Mouse (Mus musculus) neural tube, embryonic 14.5 days (tissue): Measurements from ENCODE around the gene Ankrd11. TPM values are rescaled to one million over a fixed set of nuclear protein-coding genes. Genes with fewer than 3 reads are reported as not detected.
A peak's percentile ranks its signal among the peaks of the same experiment; 100 is the strongest.

Experiments used
- ATAC-seq: fragments of 200-750 bp; cut with Nextera tagmentation; 2 replicates; pipeline ENCODE4 v1.8.0; 2017; ENCODE audit warnings: low read depth, mild to moderate bottlenecking, moderate TSS enrichment, moderate library complexity
- H3K27ac ChIP-seq: fragments of 300-500 bp; sonication (generic); 2 replicates; pipeline ENCODE4 v1.5.1; 2014; ENCODE audit warnings: low read depth, mild to moderate bottlenecking, control low read depth, low read length, moderate library complexity, mixed read lengths
- H3K27me3 ChIP-seq: fragments of 300-500 bp; sonication (generic); 2 replicates; pipeline ENCODE4 v1.6.1; 2014; ENCODE audit warnings: low read length; ENCODE audit not compliant: control insufficient read depth, insufficient read depth
- H3K36me3 ChIP-seq: fragments of 300-500 bp; sonication (generic); 2 replicates; pipeline ENCODE4 v1.6.1; 2014; ENCODE audit warnings: low read length, mixed read lengths; ENCODE audit not compliant: control insufficient read depth, insufficient read depth
- H3K4me1 ChIP-seq: fragments of 300-500 bp; sonication (generic); 2 replicates; pipeline ENCODE4 v1.6.1; 2014; ENCODE audit warnings: low read length; ENCODE audit not compliant: control insufficient read depth, insufficient read depth
- H3K4me2 ChIP-seq: fragments of 300-500 bp; sonication (generic); 2 replicates; pipeline ENCODE4 v1.6.1; 2014; ENCODE audit warnings: mild to moderate bottlenecking, low read depth, low read length, control low read depth
- H3K4me3 ChIP-seq: fragments of 300-500 bp; sonication (generic); 2 replicates; pipeline ENCODE4 v1.5.1; 2014; ENCODE audit warnings: low read depth, low read length, control low read depth, mixed read lengths
- H3K9ac ChIP-seq: fragments of 300-500 bp; sonication (generic); replicated peaks from 2 replicates; pipeline ENCODE4 v1.6.1; 2014; ENCODE audit warnings: low read depth, mild to moderate bottlenecking, control low read depth, low read length, mixed read lengths
- H3K9me3 ChIP-seq: fragments of 300-500 bp; sonication (generic); 2 replicates; pipeline ENCODE4 v1.6.1; 2016; ENCODE audit warnings: low read length; ENCODE audit not compliant: control insufficient read depth
- WGBS: fragments of 180-500 bp; shearing (Covaris S2); extraction: QIAGEN DNeasy Blood & Tissue Kit; methylation state at CpG from one replicate; pipeline ENCODE4 v1.1.7; 2014; 5-methylcytosine and 5-hydroxymethylcytosine counted together
- polyA plus RNA-seq: library from polyadenylated mRNA; unstranded; fragments of >200 nt; fragmentation: Nextera tagmentation; extraction: Ambion mirVana; gene quantifications from 2 replicates; pipeline ENCODE4 v1.2.1, GENCODE M21; 2014

The Ankrd11 gene
- polyA plus RNA-seq, 1 experiment from 2014 or later: 43.8 TPM

DNA sequence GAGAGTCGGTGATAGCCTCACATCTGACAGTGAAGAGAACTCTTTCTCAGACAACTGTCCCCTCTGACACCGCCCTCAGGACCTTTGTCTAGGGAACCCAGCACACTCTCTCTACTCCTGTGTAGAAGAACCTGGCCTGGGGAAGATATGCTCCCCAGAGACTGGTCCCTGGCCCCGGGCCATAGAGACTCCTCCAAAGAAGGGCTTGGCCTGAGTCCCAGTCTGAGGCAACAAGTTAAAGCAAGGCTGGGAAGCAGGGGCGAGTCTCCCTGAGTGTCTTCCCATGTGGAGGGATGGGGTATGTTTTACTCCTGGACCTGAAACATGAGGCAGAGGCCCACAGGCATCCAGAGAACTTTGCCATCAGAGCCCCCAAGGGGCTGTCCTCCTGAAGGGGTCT, 196.4 kb downstream of the Ankrd11 start:
- 78% methylated on average over 4 of the region's 4 CpGs for WGBS
- ATAC-seq: no peak
- no peaks in the 10 kb centered on the region for H3K9me3 ChIP-seq

DNA sequence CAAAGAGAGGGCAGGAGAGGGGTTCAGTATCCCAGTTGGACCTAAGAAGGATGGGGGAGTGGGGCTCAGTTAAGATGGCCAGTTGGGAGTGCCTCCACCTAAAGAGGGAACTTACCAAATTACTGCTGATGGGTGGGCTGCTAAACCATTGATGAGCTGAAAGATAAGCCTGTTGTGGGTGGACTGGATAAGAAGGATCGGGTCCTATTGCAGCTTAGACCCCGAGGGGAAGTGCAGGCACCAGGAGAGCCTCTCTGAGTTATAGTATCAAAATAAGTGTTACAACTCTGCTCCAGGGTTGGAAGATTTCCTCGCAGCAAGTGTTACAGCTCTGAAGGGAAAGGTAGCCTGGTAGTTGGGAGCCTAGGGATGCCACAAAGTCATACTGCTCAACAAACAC, 197.9 kb downstream of the Ankrd11 start:
- Histone ChIP-seq H3K27me3 (no peaks in the 10 kb centered on the region), H3K27ac (no peak overlapping the region), H3K9ac (no peak overlapping the region), H3K36me3 (no peaks in the 10 kb centered on the region), H3K9me3 (no peaks in the 10 kb centered on the region), H3K4me1 (no peaks in the 10 kb centered on the region), H3K4me3 (no peak overlapping the region), H3K4me2 (no peak overlapping the region)
- ATAC-seq: no peak
- WGBS: 82% methylated on average over 3 of the region's 3 CpGs

More for the DNA sequence above, 196.4 kb downstream of the Ankrd11 start:
- no peak overlapping the region for H3K4me2 ChIP-seq
- no peak overlapping the region for H3K27ac ChIP-seq
- H3K4me1 ChIP-seq: no peaks in the 10 kb centered on the region
- H3K9ac ChIP-seq: no peak overlapping the region
- H3K4me3 ChIP-seq: no peak overlapping the region
- H3K36me3 ChIP-seq: no peaks in the 10 kb centered on the region
- no peaks in the 10 kb centered on the region for H3K27me3 ChIP-seq

DNA sequence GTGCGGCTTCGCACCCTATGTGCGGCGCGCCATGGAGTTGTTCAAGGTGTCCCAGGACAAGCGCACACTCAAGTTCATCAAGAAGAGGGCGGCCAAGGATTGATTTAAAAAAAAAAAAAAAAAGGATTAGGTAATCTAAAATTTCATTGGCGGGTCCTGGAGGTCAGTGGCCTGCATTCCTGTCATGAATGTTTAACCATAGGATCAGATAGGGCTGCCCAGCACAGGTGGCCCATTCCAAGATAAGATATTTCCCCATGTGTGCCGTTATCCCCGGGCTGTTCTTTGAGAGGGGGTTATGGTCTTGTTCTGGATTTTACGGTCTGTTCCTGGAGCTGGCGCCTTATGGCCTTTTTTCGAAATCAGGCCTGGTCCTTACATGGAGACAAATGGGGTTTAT, 205.4 kb downstream of the Ankrd11 start:
- Histone ChIP-seq H3K4me2 (no peak overlapping the region), H3K27me3 (no peaks in the 10 kb centered on the region), H3K4me3 (no peak overlapping the region), H3K27ac (no peak overlapping the region), H3K36me3 (no peaks in the 10 kb centered on the region), H3K9ac (no peak overlapping the region), H3K4me1 (no peaks in the 10 kb centered on the region), H3K9me3 (no peaks in the 10 kb centered on the region)
- ATAC-seq: no peak
- 91% methylated on average over 13 of the region's 13 CpGs for WGBS

DNA sequence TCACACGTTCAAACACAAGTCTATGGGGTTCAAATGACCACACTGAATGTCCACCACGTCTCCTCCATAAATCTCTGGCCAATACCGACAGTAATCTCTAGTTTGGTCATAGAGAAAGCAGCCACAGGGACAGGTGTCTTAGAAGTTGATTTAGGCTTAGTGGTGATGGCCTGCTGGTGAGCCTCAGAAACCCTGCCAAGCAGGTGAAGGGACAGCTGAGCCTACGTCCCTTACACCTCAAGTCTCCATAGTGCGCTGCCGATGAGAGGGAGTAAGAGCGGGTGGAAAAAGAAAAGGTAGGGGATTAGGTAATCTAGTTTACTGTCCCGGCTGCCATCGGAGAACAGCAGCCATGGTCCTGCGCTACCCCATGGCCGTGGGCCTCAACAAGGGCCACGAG, 205.9 kb downstream of the Ankrd11 start:
- no peaks in the 10 kb centered on the region for H3K36me3 ChIP-seq
- no peaks in the 10 kb centered on the region for H3K27me3 ChIP-seq
- 87% methylated on average over 12 of the region's 12 CpGs for WGBS
- no peak for ATAC-seq
- H3K4me3 ChIP-seq: no peak overlapping the region
- no peaks in the 10 kb centered on the region for H3K4me1 ChIP-seq
- no peak overlapping the region for H3K4me2 ChIP-seq
- no peaks in the 10 kb centered on the region for H3K9me3 ChIP-seq
- H3K27ac ChIP-seq: no peak overlapping the region
- H3K9ac ChIP-seq: no peak overlapping the region

DNA sequence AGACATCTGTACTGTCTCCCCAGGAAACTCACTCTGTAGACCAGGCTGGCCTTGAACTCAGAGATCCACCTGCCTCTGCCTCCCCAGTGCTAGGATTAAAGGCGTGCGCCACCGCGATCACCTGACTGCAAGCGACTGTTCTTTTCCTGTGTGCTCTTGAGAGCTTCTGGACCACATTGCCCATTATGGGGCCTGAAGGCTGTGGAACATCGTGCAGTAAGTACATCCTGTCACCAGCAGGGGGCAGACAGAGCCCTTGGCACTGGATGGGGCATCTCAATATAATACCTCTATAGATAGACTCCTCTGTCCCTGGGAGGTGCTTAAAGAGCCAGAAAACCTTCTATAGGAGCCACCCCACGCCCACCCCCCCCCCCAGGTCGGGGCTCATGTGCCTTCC, 207.1 kb downstream of the Ankrd11 start:
- Histone ChIP-seq H3K9me3 (no peaks in the 10 kb centered on the region), H3K9ac (no peak overlapping the region), H3K4me1 (0 out of 2 replicates have a peak, but pooled peaks cover 3% of the 10 kb centered on the region), H3K27me3 (no peaks in the 10 kb centered on the region), H3K27ac (no peak overlapping the region), H3K4me2 (no peak overlapping the region), H3K4me3 (no peak overlapping the region), H3K36me3 (no peaks in the 10 kb centered on the region)
- 35% methylated on average over 8 of the region's 8 CpGs for WGBS
- peak; percentile 56; the same call in 1 of the 2 replicates for ATAC-seq

DNA sequence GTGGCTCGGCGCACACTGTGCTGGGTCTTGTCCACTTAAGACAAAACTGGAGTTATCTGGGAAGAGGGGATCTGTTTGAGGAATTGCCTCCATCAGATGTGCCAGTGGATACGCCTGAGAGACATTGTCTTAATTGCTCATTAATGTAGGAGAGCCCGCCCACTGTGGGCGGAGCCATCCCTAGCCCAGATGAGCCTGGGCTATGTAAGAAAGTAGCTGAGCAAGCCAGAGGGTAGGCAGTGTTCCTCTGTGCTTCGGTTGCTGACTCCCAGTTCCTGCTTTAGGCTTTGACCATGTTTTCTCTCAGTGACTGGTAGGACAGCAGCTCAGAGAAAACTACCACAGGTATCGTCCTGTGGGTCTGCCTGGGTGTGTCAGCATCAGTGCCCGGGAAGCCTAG, 207.7 kb downstream of the Ankrd11 start:
- WGBS: 85% methylated on average over 8 of the region's 8 CpGs
- no peak overlapping the region for H3K9ac ChIP-seq
- ATAC-seq: no peak
- H3K27me3 ChIP-seq: no peaks in the 10 kb centered on the region
- no peaks in the 10 kb centered on the region for H3K36me3 ChIP-seq
- no peaks in the 10 kb centered on the region for H3K9me3 ChIP-seq
- no peak overlapping the region for H3K4me3 ChIP-seq
- no peak overlapping the region for H3K27ac ChIP-seq
- 0 out of 2 replicates have a peak, but pooled peaks cover 3% of the 10 kb centered on the region for H3K4me1 ChIP-seq
- H3K4me2 ChIP-seq: no peak overlapping the region

Other genes starting within 250 kb of the Ankrd11 start
- 1.4 and 2.2 TPM in 2 replicates for gene Cdh15, start 194.3 kb downstream of the Ankrd11 start, polyA plus RNA-seq
- 43.4 and 49.1 TPM in 2 replicates for gene Spg7, start 20.7 kb upstream of the Ankrd11 start, polyA plus RNA-seq
- 775 and 913 TPM in 2 replicates for gene Rpl13, start 60.1 kb upstream of the Ankrd11 start, polyA plus RNA-seq
- 1.5 and 1.8 TPM in 2 replicates for gene Cpne7, start 75.1 kb upstream of the Ankrd11 start, polyA plus RNA-seq
- gene Sult5a1, start 116.0 kb upstream of the Ankrd11 start, polyA plus RNA-seq: 0.80 and 1.9 TPM in 2 replicates
- gene Dpep1, start 144.0 kb upstream of the Ankrd11 start, polyA plus RNA-seq: not detected in 2 replicates
- gene Chmp1a, start 170.5 kb upstream of the Ankrd11 start, polyA plus RNA-seq: 123 and 147 TPM in 2 replicates
- 6.0 and 6.5 TPM in 2 replicates for gene Spata33, start 170.6 kb upstream of the Ankrd11 start, polyA plus RNA-seq
- 43.6 and 45.2 TPM in 2 replicates for gene Cdk10, start 182.6 kb upstream of the Ankrd11 start, polyA plus RNA-seq
- gene Spata2l, start 194.0 kb upstream of the Ankrd11 start, polyA plus RNA-seq: 7.0 and 7.3 TPM in 2 replicates
- gene Zfp276, start 211.9 kb upstream of the Ankrd11 start, polyA plus RNA-seq: 17.1 and 18.6 TPM in 2 replicates
- 63.7 and 65.8 TPM in 2 replicates for gene Vps9d1, start 212.1 kb upstream of the Ankrd11 start, polyA plus RNA-seq